Mouse (Mus musculus) liver, postnatal 0 days (tissue): Measurements from ENCODE around the gene Tango6. TPM values are rescaled to one million over a fixed set of nuclear protein-coding genes. Genes with fewer than 3 reads are reported as not detected.
A peak's percentile ranks its signal among the peaks of the same experiment; 100 is the strongest.

Experiments
- ATAC-seq: fragments of 200-750 bp; cut with Nextera tagmentation; 2 replicates; pipeline ENCODE4 v1.8.0; 2017; ENCODE audit warnings: mild to moderate bottlenecking, moderate library complexity
- DNase-seq: peaks from one replicate; pipeline ENCODE4 v3.0.0-alpha.2; 2016
- H3K27ac ChIP-seq: fragments of 300-500 bp; sonication (generic); 2 replicates; pipeline ENCODE4 v1.5.1; 2014; ENCODE audit warnings: antibody characterized with exemption, moderate library complexity, mild to moderate bottlenecking, low read depth
- H3K27me3 ChIP-seq: fragments of 300-500 bp; sonication (generic); 2 replicates; pipeline ENCODE4 v1.6.1; 2014; ENCODE audit warnings: low read length, control low read depth, mixed read lengths; ENCODE audit not compliant: insufficient read depth
- H3K36me3 ChIP-seq: fragments of 300-500 bp; sonication (generic); replicated peaks from 2 replicates; pipeline ENCODE4 v1.6.1; 2014; ENCODE audit warnings: mild to moderate bottlenecking, control low read depth, low read length, moderate library complexity, mixed read lengths; ENCODE audit not compliant: insufficient read depth
- H3K4me1 ChIP-seq: fragments of 300-500 bp; sonication (generic); 2 replicates; pipeline ENCODE4 v1.6.1; 2014; ENCODE audit warnings: antibody characterized with exemption, mild to moderate bottlenecking, control low read depth; ENCODE audit not compliant: insufficient read depth
- H3K4me2 ChIP-seq: fragments of 300-500 bp; sonication (generic); 2 replicates; pipeline ENCODE4 v1.6.1; 2014; ENCODE audit warnings: low read depth, mild to moderate bottlenecking, low read length, moderate library complexity, mixed read lengths
- H3K4me3 ChIP-seq: fragments of 300-500 bp; sonication (generic); 2 replicates; pipeline ENCODE4 v1.5.1; 2014; ENCODE audit warnings: low read depth, low read length
- H3K9ac ChIP-seq: fragments of 300-500 bp; sonication (generic); replicated peaks from 2 replicates; pipeline ENCODE4 v1.6.1; 2014; ENCODE audit warnings: mild to moderate bottlenecking, moderate library complexity
- H3K9me3 ChIP-seq: fragments of 300-500 bp; sonication (generic); 2 replicates; pipeline ENCODE4 v1.6.1; 2016; ENCODE audit warnings: mild to moderate bottlenecking, control low read depth, low read length, mixed read lengths
- CTCF ChIP-seq: sonication (generic); IDR thresholded peaks from 2 replicates; pipeline ENCODE4 v1.5.1; 2016; ENCODE audit warnings: antibody characterized with exemption, low read depth
- EP300 ChIP-seq: IDR thresholded peaks from 2 replicates; pipeline ENCODE4 v1.6.1; 2016; ENCODE audit warnings: antibody characterized with exemption, low read depth, mild to moderate bottlenecking
- WGBS: fragments of 180-500 bp; shearing (Covaris S2); extraction: QIAGEN DNeasy Blood & Tissue Kit; methylation state at CpG from one replicate; pipeline ENCODE4 v1.1.7; 2014; ENCODE audit not compliant: insufficient replicate concordance; 5-methylcytosine and 5-hydroxymethylcytosine counted together
- polyA plus RNA-seq: library from polyadenylated mRNA; unstranded; fragments of >200 nt; fragmentation: Nextera tagmentation; extraction: Ambion mirVana; gene quantifications from 2 replicates; pipeline ENCODE4 v1.2.1, GENCODE M21; 2015

Gene Tango6
- polyA plus RNA-seq, 1 experiment from 2014 or later, result 1.8 TPM

- no peak for ATAC-seq
- Histone ChIP-seq H3K9me3 (no peaks in the 10 kb centered on the region), H3K4me1 (no peaks in the 10 kb centered on the region), H3K27ac (no peak overlapping the region), H3K36me3 (peaks cover 8% of the 10 kb centered on the region; the same call in 1 of the 2 replicates), H3K9ac (no peak overlapping the region), H3K4me2 (no peak overlapping the region), H3K27me3 (no peaks in the 10 kb centered on the region), H3K4me3 (no peak overlapping the region)
- TF ChIP-seq CTCF, result no peak
- TF ChIP-seq EP300, result no peak
- WGBS, result 73% methylated on average over 3 of the region's 3 CpGs
- no peak for DNase-seq
Measured at GRCm38 (mm10) chr8:106733703-106734102, 50.8 kb downstream of the Tango6 start.

DNA sequence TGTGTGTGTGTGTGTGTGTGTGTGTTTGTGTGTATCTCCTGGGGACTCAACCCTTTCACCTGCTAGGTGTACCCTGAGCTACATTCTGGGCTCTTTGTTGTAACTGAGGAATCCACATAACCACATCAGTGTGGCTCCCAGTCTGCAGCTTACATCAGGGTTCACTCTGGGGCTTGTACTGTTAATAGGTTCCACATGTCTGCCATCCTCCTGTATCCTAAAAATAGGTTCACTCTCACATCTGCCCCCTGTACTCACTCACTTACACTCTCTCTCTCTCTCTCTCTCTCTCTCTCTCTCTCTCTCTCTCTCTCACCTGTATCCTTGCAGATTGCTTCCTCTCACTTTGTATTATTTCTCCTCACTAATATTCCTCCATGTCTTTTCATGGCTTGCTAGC is 51.4 kb downstream of the Tango6 start:
- Histone ChIP-seq H3K27ac (no peak overlapping the region), H3K27me3 (no peaks in the 10 kb centered on the region), H3K9me3 (no peaks in the 10 kb centered on the region), H3K4me2 (no peak overlapping the region), H3K36me3 (peaks cover 9% of the 10 kb centered on the region; the same call in 1 of the 2 replicates), H3K4me1 (no peaks in the 10 kb centered on the region), H3K9ac (no peak overlapping the region), H3K4me3 (no peak overlapping the region)
- ATAC-seq, result no peak
- DNase-seq, result no peak
- no peak for TF ChIP-seq CTCF
- no peak for TF ChIP-seq EP300

DNA sequence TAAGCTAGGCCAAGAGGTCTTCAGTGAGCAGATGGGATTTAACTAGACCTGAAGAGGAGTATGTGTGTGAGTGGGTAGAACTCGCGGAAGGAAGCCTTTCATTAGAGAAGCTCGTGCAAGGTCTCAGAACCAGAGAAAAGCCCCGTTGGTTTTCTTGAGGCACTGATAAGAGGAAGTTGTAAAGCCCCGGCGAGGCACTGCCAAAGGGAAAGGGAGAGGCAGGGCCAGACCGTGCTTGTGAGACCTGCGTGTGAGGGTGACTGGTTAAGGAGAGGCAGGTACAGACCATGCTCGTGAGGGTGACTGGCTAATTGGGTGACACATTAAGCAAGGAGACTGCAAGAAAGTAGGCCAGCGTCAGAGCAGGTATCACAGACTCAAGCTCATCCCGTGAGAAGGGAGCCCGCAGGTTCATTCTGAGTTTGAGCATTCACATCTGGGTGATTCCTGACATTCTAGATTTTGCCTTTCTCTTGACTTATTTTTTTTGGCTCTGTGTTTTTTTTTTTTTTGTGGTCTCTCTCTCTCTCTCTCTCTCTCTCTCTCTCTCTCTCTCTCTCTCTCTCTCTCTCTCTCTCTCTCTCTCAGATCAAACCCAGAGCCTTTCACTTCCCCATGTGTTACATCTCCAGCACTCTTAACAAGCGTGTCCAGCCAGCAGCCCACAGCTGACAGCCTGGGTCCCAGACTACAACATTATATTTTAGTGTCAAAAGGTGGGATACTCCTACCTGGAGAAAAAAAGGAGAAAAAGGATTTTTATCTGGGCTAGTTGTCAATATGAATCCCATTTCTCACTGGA is 54.2 kb downstream of the Tango6 start:
- WGBS, result 40% methylated on average over 13 of the region's 13 CpGs

GRCm38 (mm10) chr8:106737846-106738245 is 55.0 kb downstream of the Tango6 start:
- no peak for TF ChIP-seq CTCF
- no peak for TF ChIP-seq EP300
- 79% methylated on average over 2 of the region's 2 CpGs for WGBS
- ATAC-seq, result no peak

More for the DNA sequence above, 54.2 kb downstream of the Tango6 start:
- TF ChIP-seq CTCF (no peak), EP300 (no peak)
- Histone ChIP-seq H3K27ac (no peak overlapping the region), H3K4me1 (no peaks in the 10 kb centered on the region), H3K4me2 (0 out of 2 replicates have a peak overlapping the region, but pooled peaks have one; percentile 15), H3K36me3 (peaks cover 15% of the 10 kb centered on the region), H3K27me3 (no peaks in the 10 kb centered on the region), H3K9ac (no peak overlapping the region), H3K9me3 (no peaks in the 10 kb centered on the region), H3K4me3 (no peak overlapping the region)
- ATAC-seq (no peak), DNase-seq (no peak)

GRCm38 (mm10) chr8:106742321-106742720 is 59.5 kb downstream of the Tango6 start:
- H3K9me3 ChIP-seq, result no peaks in the 10 kb centered on the region
- H3K4me2 ChIP-seq, result no peak overlapping the region
- WGBS, result 85% methylated on average over 8 of the region's 10 CpGs
- TF ChIP-seq EP300, result no peak
- no peak for TF ChIP-seq CTCF
- H3K9ac ChIP-seq, result no peak overlapping the region
- DNase-seq (no peak), ATAC-seq (no peak)
- H3K36me3 ChIP-seq, result peaks cover 12% of the 10 kb centered on the region
- no peak overlapping the region for H3K4me3 ChIP-seq
- no peaks in the 10 kb centered on the region for H3K27me3 ChIP-seq
- H3K27ac ChIP-seq, result no peak overlapping the region
- no peaks in the 10 kb centered on the region for H3K4me1 ChIP-seq

More at GRCm38 (mm10) chr8:106737846-106738245, 55.0 kb downstream of the Tango6 start:
- Histone ChIP-seq H3K9me3 (no peaks in the 10 kb centered on the region), H3K4me2 (no peak overlapping the region), H3K4me1 (no peaks in the 10 kb centered on the region), H3K9ac (no peak overlapping the region), H3K36me3 (peaks cover 20% of the 10 kb centered on the region), H3K4me3 (no peak overlapping the region), H3K27me3 (no peaks in the 10 kb centered on the region), H3K27ac (no peak overlapping the region)
- DNase-seq, result no peak

GRCm38 (mm10) chr8:106743361-106743760 is 60.5 kb downstream of the Tango6 start:
- peaks cover 15% of the 10 kb centered on the region for H3K36me3 ChIP-seq
- 90% methylated on average over 1 of the region's 1 CpGs for WGBS

More at GRCm38 (mm10) chr8:106743361-106743760, 60.5 kb downstream of the Tango6 start:
- no peak for ATAC-seq
- Histone ChIP-seq H3K9me3 (no peaks in the 10 kb centered on the region), H3K27me3 (no peaks in the 10 kb centered on the region), H3K4me1 (no peaks in the 10 kb centered on the region), H3K9ac (no peak overlapping the region), H3K4me3 (no peak overlapping the region), H3K4me2 (no peak overlapping the region), H3K27ac (no peak overlapping the region)
- DNase-seq, result no peak
- no peak for TF ChIP-seq CTCF
- TF ChIP-seq EP300, result no peak
